Mouse (Mus musculus) layer of hippocampus, adult 9-11 months (tissue): Measurements from ENCODE around the gene 1190005I06Rik.
A peak's percentile ranks its signal among the peaks of the same experiment; 100 is the strongest.

Experiments
- DNase-seq: peaks from one replicate; pipeline ENCODE4 v3.0.0; 2022

The 1190005I06Rik gene

GRCm38 (mm10) chr8:120666807-120667470, 19.5 kb upstream of the 1190005I06Rik start:
- no peak for DNase-seq

GRCm38 (mm10) chr8:120665726-120666455, 18.5 kb upstream of the 1190005I06Rik start:
- no peak for DNase-seq

DNA sequence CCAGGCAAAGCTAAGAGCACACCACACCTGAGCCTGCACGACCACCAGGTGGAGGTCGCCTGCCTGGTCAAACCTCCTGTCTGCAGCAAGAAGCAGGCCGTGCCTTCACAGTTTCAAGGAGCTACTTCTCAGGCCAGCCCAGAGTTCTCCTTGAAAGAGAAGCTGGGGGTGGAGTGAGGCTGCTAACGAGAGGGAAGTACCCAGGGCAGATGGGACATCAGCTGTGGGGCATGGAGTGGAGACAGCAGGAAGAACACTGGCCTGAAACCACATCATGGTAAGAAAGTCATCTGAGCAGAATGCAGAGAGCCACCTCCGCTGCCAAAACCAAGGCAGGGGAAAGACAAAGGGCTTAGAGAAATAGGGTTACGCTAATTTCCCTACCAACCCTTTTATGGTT, 17.1 kb upstream of the 1190005I06Rik start:
- DNase-seq, result peak; percentile 55

- no peak for DNase-seq
Measured at GRCm38 (mm10) chr8:120657415-120657814, 10.0 kb upstream of the 1190005I06Rik start.

DNA sequence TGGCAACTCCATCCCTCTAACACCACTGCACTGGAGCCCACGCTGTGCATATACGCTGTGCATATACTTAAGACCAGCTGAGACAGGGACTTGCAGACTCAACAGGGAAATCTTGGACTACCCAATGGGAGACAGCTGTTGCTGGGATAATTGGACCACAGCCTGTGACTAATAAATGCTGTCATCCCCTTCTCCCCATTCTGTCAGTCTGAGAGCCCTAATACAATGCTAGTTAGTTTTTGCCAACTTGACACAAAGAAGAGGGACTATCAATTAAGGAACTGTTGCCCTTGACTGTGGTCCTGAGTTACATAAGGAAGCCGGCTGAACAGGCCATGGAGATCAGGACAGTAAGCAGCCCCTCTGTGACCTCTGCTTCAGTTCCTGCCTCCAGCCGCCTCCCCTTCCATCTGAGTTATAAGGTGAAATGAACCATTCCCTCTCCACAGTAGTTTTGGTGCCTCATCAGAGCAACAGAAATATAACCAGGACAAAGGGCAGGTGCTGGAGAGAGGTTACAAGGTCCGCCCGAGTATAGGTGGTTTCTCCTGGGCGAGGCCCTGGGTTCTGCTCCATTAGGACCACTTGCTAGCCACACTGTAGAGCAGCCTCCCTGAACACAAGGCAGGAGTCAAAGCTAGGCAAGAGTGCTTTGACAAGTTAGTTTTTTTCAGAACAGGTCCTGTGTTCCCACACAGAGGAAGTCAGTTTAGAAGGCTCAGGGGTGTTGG, 9.1 kb upstream of the 1190005I06Rik start:
- no peak for DNase-seq

DNA sequence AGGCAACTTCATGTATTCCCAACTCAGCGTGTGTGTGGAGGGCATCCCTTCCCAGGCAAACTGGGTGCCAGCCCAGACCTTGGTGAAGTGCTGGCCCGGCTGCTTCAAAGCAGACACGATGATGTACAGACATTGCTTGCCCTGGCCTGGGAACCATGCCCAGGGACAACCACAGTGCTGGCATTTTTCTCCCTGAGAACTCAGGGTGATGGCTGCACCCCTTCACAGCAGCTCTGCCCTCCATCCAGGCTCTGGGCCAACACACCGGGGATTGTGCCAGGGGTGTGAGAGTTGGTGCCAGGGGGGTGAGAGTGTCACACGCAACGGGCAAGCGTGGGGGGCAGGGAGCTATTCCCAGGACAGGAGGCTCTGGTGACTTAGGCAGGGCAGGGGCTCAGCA, 2.8 kb downstream of the 1190005I06Rik start:
- peak; percentile 88 for DNase-seq

DNA sequence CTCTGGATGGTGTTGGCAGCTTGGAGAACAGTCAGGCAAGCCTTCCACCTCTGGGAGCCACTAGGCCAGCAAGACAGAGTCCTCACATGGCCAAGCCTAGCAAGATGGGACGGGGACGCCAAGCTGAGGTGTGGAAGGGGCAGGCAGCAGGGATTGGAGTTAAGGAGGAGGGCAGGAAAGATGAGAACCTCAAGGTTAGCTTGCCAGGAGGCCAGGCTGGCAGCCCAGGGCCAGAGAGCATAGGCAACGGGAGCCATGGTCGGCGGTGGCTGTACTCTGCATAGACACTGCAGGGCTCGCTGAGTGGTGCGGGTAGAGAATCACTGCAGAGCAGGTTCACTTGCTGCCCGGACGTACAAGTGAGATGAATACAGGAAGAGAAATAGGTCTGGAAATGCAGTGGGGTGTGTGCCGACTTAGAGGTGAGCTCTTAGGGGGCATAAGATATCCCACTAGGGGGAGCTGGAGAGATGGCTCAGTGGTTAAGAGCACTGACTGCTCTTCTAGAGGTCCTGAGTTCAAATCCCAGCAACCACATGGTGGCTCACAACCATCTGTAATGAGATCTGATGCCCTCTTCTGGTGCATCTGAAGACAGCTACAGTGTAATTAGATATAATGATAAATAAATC, 5.3 kb downstream of the 1190005I06Rik start:
- DNase-seq, result no peak

DNA sequence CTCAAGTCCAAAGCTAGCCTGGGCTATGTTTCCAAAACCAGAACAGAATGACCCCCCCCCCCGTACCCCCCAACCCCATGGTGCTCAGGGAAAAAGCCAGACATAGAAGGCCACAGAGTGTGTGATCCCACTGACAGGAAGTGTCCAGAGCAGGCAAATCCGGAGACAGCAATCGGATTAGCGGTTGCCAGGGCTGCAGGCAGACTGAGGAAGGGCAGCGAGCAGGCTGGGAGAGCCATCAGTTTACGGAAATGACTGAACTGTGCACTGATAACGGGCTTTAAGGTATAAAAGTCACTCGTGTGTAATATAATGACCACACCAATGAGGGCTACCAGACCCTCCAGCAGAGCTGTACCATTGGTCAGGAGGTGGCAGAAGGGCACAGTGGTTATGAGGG, 6.2 kb downstream of the 1190005I06Rik start:
- DNase-seq, result no peak

DNA sequence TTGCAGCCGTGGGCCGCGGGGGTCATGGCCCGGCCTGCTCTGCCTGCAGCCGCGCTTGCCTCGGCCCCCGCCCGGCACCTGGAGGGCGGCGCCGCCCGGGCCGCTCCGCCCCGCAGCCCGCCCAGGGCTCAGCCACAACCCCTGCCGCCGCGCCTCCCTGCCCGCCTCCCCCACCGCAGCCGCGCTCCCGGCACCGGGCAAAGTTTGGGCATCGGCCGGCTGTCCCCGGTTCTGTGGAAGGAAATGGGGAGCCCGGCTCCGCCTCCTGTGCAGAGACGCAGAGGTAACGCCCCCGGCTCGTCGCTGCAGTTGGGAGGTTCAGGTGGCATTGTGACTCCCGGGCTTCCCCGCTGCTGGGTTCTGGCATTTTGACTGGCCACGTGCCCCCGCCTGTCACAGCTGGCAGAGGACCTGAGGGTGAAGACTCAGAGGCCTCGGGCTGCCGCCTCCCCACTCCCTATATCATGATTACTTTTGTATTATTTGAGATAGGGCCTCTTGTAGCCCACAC, 13.0 kb downstream of the 1190005I06Rik start:
- peak; percentile 55 for DNase-seq

DNA sequence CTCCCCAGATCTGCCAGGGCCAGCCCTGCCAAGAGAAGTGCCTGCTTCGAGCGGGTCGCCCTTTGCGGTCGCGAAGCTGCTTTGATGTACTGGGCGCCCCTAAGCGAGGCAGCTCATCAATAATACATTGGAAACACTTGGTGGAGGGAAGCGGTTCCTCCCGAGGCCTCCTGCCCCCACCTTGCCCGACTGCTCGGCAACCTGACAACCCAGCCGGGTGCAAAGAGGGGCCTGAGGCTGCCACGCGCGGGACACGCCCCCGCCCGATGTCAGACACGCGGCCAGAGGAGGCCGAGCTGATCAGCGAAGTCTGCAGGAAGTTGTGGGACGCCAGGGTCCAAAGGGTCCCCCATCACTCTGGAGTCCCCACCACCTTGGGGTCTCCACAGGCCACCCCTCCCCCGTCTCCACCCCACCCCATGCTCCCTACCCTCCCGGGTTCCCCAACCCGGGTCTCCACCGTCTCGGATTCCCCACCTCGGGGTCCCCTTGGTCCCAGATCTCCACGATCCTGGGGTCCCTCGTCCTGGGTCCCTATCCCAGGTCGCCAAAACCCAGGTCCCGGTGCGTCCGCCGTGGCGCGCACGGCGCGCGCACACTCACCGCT, 13.7 kb downstream of the 1190005I06Rik start:
- DNase-seq, result no peak

DNA sequence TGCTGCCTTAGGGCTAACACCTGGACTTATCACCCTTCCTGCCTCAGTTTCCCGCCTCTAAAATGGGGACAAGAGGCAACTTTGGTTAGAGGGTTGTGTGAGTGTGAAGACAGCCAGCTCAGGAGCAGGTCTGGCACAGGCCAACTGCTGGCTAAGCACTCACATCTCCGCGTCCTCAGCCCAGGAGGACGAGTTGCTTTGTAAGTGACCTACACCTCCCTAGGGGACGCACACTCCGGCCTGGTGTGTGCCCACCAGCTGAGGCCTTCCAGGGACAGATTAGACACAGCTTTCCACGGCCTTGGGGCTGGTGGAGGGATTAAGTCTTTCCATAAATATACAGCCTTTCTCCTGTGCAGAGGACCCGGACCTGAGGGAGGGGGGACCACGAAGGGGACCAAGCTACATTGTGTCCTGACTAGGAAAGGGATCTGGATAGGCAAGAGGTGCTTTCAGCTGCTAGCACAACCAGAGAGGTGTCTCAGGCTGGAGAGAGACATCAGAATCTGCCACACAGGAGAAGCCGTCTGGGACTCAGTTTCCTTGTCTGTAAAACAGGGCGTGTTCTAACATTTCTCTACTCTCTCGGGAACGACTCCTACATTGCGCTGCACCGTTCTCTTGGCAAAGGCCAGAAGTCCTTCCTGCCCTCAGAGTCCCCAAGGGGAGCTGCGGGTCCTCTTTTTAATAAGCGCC, 14.3 kb downstream of the 1190005I06Rik start:
- no peak for DNase-seq

DNA sequence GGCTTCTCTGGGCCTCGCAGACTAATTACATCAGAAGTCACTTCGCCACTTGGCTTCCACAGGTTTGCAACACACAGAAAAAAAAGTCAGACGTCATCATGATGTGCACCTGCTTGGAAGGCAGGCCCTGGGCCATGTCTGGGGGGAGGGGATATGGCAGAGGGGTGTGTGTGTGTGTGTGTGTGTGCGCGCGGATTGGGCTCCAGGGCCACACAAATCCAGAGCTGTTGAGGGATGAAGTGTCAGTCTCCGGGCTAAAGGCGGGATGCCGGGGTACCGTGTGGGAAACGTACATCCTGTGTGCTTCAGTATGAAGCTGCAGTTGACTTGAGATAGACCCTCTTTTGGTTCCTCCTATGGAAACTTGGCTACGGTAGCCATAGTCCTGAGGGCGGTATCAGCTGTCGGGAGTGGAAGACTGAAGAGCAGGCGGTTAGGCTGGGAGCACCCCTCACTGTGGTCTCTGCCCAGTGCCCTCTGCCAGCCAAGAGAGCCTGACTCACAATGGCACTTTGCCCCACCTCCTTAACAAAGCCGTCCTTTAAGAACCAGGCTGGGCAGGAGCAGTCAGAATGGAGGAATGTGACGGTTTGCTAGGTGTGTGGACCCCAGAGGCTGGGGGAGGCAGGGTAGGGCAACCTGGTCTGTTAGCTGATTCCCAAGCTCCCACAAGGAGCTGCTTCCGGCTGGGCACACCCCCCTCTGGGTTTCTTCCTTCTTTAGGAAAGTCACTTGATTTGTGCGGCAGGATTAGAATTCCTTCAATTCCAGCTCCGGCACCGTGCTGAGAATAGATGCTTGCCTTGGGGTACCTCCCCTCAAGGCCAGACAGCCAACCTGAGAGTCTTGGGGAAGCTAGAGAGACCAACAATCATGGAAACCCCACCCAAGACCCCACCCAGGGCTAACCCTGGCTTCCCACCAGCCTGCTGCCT, 15.7 kb downstream of the 1190005I06Rik start:
- peak; percentile 61 for DNase-seq

GRCm38 (mm10) chr8:120630848-120631247, 16.6 kb downstream of the 1190005I06Rik start:
- DNase-seq, result no peak

DNA sequence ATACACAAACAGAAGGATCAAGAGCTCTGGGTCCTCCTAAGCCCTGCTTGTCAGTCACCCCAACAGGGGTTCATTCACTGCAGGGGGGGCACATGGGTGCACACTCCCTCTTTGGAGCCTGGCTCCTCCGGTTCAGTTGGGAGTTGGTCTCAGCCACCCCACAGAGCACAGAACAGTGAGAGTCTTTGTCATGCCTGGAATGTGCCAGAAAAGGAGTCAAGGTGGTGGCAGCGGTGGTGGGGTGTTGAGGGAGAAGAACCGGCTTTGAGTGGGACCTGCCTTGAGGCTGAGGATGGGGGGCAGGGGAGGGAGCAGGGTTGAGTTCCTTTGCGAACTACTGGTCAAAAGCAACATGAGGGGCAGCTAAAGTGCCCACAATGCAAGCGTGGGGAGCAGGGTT, 17.4 kb downstream of the 1190005I06Rik start:
- DNase-seq, result no peak

DNA sequence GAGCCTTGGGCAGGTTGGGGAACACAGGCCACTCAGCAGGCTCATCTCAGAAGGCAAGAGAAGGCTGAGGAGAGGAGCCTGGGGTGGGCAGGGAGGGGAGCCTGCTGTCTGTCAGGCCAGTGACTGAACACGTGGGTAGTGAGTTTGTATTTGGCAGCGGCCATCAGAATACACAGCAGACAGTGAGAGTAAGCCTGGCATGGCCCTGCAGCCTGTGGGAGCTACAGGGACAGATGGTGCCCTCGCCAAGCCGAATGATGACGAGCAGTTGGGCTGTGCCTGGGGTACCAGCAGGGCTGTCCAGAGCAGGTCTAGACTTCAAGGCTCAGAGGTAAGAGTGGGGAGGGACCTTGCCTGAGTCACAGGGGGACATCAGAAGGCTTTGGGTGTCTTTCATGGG, 20.1 kb downstream of the 1190005I06Rik start:
- peak; percentile 89 for DNase-seq

GRCm38 (mm10) chr8:120626461-120626860, 21.0 kb downstream of the 1190005I06Rik start:
- no peak for DNase-seq

DNA sequence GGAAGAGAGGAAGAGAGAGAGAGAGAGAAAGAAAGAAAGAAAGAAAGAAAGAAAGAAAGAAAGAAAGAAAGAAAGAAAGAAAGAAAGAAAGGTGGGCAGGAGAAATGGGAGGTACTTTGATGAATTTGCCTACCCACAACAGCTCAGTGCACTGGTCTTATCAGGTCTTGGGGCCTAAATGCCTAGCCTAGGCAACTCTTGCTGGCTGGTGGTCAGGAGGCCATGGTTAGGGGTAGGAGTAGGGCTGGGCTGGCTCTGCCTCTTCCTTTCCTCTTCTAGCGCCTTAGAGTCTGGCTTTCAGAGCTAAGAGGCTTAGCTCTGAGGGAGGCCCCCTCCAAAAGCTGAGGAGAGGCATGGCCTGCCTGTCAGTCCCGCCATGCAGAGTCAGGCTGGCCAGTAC, 23.8 kb downstream of the 1190005I06Rik start:
- no peak for DNase-seq

DNA sequence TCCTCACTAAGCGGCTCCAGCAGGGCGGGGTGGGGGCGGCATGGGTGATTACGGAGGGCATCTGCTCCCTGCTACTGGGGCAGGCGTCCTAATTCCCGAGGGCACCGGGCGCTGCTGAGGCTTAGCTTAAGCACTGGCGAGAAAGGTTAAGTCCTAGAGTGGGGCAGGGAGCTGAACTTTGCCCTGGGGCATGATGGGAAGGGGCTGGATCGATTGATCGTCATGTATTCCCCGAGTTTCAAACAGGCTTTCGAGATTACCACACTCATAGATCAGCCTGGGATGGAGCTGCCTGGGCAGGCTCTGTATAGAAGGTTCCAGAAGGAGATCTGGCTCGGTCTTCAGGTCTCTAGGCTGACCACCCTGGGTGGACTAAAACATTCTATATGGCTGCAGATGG, 25.3 kb downstream of the 1190005I06Rik start:
- DNase-seq, result no peak

GRCm38 (mm10) chr8:120620441-120620840, 27.0 kb downstream of the 1190005I06Rik start:
- no peak for DNase-seq

GRCm38 (mm10) chr8:120619235-120620180, 27.9 kb downstream of the 1190005I06Rik start:
- peak; percentile 81 for DNase-seq
